Mouse (Mus musculus): Measurements from ENCODE around the gene Igfbp2. TPM values are rescaled to one million over a fixed set of nuclear protein-coding genes. Genes with fewer than 3 reads are reported as not detected.

Gene Igfbp2
- total RNA-seq (2021), result 10 to 100 TPM; 71.2 to 74.0 TPM
- long read RNA-seq, experiment 1, transcript Igfbp2-201 (4 exons, 1,307 nt), result major isoform, 49 of 52 reads
- long read RNA-seq, experiment 1, partial matches to known transcripts, result 0 of 52 reads
- long read RNA-seq, experiment 1, other reads (novel, unspliced or antisense), result 3 of 52 reads
- long read RNA-seq, experiment 2, transcript Igfbp2-201 (4 exons, 1,307 nt), result major isoform, 46 of 47 reads
- long read RNA-seq, experiment 2, partial matches to known transcripts, result 0 of 47 reads
- long read RNA-seq, experiment 2, other reads (novel, unspliced or antisense), result 1 of 47 reads

- peak within 1 kb of the TSS; percentile 50 for H3K4me3 ChIP-seq
- H3K27ac ChIP-seq, result 0 out of 2 replicates have a peak within 1 kb of the TSS, but pooled peaks have one; percentile 24
- TF ChIP-seq CTCF (IDR thresholded peaks at IDR 0.05), result no peak
- DNase-seq (ENCODE audit: extremely low spot score in 1 of 2, low spot score in 2 of 2), result peak; percentile 24 to 40
- intact Hi-C loops (cut with DNase I), result loop anchor here (2.0 to 10.0 kb wide), 2 partner anchors 31 to 109 kb away; partner anchors contain the start of gene Rpl37a
These were observed at the start of gene Igfbp2 for GRCm38 (mm10) chr1:72823751-72824706. Gene Igfbp2 (plus strand): TSS chr1:72824503.

DNA sequence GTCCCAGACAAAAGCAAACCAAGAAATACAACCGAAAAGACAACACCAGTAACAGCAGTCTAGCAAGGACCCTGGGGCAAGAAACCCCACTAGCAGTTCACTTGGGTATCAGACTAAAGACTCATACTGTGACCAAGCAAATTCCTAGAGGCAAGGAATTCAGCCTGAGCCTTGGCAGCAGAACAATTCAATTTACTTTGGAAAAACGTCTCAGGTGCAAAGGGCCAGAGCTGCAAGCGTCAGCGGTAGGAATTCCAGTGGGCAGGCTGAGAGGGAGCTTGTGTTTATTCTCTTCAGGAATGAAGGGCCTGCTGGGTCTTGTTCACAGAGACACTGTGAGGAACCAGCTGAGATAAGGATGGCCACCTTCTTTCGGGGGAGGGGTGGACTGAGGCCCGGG is 45.5 kb upstream of the Igfbp2 start:
- no peak for TF ChIP-seq CTCF (IDR thresholded peaks at IDR 0.05)
- no peak overlapping the region for H3K4me3 ChIP-seq
- no peak overlapping the region for H3K27ac ChIP-seq
- no peak for DNase-seq (ENCODE audit: extremely low spot score in 1 of 2, low spot score in 2 of 2)
- intact Hi-C loops (cut with DNase I), result no loop called here

DNA sequence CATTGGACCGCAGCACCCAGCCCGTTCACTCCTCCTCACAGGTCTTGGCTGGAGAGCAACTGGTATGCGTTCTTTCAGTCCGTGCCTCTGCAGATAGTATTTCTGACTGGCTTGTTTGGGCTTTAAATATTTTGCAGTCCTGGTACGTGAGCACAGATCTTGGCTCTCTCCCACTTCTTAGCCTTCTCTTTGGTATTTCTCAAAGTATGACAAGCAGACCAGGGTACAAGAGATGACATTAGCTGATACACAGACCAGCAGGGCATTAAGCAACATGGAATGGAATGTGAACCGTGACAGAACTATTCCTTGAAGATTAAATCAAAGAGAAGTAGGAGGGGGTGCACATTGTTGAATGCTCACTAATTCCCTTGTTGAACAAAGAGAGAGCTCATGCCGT is 43.6 kb upstream of the Igfbp2 start:
- DNase-seq (ENCODE audit: extremely low spot score in 1 of 2, low spot score in 2 of 2), result no peak
- intact Hi-C loops (cut with DNase I), result no loop called here
- H3K27ac ChIP-seq, result no peak overlapping the region

DNA sequence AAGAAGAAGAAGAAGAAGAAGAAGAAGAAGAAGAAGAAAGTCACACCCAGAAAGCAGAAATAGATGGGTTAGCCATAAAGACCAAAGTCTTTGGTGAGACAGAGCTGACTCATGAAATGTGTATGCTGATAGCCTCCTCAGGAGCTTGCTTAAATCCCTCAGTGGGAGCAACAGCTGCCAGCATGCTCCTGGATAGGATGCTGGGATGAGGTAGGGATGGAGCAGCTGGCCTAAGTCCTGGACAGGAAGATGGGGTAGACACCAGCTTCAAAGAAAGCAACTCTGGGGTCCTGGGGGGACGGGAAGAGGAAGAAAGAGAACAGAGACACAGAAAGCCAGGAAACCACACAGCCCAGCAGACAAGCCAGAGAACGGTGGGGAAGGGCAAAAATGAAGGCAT is 41.0 kb upstream of the Igfbp2 start:
- no peak for TF ChIP-seq CTCF (IDR thresholded peaks at IDR 0.05)
- intact Hi-C loops (cut with DNase I), result no loop called here
- H3K4me3 ChIP-seq, result no peak overlapping the region
- DNase-seq (ENCODE audit: extremely low spot score in 1 of 2, low spot score in 2 of 2), result no peak
- H3K27ac ChIP-seq, result no peak overlapping the region

More for the DNA sequence above, 43.6 kb upstream of the Igfbp2 start:
- TF ChIP-seq CTCF (IDR thresholded peaks at IDR 0.05), result no peak
- H3K4me3 ChIP-seq, result no peak overlapping the region

DNA sequence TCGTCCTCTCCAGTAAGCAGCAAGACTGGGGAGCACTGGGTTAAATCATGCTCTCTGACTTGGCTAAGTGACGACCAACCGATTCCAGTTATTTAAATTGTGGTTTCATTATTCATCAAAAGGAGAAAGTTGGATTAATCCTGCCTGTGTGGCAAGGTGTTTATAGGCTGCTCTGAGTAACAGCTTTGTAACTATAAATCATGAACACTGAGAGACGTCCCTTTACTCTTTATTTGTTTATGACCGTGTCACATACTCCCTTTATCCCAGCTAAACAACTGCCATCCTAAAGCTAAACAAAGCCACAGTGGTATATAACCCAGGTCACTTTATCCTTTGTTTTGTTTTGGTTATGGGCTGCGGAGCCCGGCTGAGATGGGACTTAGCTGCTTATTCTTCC is 40.3 kb upstream of the Igfbp2 start:
- intact Hi-C loops (cut with DNase I), result no loop called here
- DNase-seq (ENCODE audit: extremely low spot score in 1 of 2, low spot score in 2 of 2), result no peak
- TF ChIP-seq CTCF (IDR thresholded peaks at IDR 0.05), result no peak
- no peak overlapping the region for H3K4me3 ChIP-seq
- no peak overlapping the region for H3K27ac ChIP-seq

- Histone ChIP-seq H3K27ac (no peak overlapping the region), H3K4me3 (no peak overlapping the region)
- intact Hi-C loops (cut with DNase I), result no loop called here
- no peak for DNase-seq (ENCODE audit: extremely low spot score in 1 of 2, low spot score in 2 of 2)
- TF ChIP-seq CTCF (IDR thresholded peaks at IDR 0.05), result no peak
These were observed 33.6 kb upstream of the Igfbp2 start for GRCm38 (mm10) chr1:72790670-72791069.

DNA sequence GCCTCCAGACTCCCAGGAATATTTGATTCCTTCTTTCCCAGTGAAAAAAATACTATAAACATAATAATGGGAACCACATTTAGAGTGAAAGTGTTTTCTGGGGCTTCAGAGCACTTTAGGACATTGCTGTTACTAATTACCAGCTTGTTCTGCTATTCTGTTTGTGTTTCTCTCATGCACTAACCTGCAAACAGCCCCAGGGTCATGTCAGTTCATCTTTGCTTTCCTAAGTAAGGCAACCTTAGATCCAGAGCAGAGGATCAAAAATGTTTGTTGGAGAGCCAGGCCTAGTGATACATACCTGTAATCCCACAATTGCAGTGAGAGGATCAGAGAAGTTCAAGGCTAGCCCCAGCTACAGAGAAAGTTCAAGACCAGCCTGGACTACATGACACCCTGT is 32.6 kb upstream of the Igfbp2 start:
- H3K27ac ChIP-seq, result no peak overlapping the region
- no peak for TF ChIP-seq CTCF (IDR thresholded peaks at IDR 0.05)
- H3K4me3 ChIP-seq, result no peak overlapping the region
- intact Hi-C loops (cut with DNase I), result no loop called here
- no peak for DNase-seq (ENCODE audit: extremely low spot score in 1 of 2, low spot score in 2 of 2)

- intact Hi-C loops (cut with DNase I), result no loop called here
- no peak for TF ChIP-seq CTCF (IDR thresholded peaks at IDR 0.05)
These were observed 32.0 kb upstream of the Igfbp2 start for GRCm38 (mm10) chr1:72792262-72792661.

DNA sequence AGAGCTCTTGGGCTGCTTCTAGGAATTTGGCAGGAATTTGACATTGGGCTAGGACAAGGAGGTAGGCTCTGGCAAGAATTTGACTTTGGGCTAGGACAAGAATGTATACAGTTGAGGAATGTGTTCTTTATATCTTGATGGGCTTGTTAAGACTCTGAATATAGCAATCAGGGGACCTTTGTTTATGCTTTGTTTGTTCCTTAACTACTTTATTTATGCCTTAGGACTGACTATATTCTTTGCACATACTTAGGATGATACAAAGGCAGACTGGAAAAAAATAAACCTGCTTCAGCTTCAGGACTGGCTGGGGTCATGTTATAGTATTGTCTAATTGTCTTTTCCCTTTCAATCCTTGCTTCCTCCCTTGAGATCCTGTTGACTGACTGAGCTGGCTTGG is 31.1 kb upstream of the Igfbp2 start:
- H3K27ac ChIP-seq, result no peak overlapping the region
- TF ChIP-seq CTCF (IDR thresholded peaks at IDR 0.05), result no peak
- intact Hi-C loops (cut with DNase I), result no loop called here
- no peak overlapping the region for H3K4me3 ChIP-seq
- DNase-seq (ENCODE audit: extremely low spot score in 1 of 2, low spot score in 2 of 2), result no peak

More at GRCm38 (mm10) chr1:72792262-72792661, 32.0 kb upstream of the Igfbp2 start:
- Histone ChIP-seq H3K27ac (no peak overlapping the region), H3K4me3 (no peak overlapping the region)
- no peak for DNase-seq (ENCODE audit: extremely low spot score in 1 of 2, low spot score in 2 of 2)

DNA sequence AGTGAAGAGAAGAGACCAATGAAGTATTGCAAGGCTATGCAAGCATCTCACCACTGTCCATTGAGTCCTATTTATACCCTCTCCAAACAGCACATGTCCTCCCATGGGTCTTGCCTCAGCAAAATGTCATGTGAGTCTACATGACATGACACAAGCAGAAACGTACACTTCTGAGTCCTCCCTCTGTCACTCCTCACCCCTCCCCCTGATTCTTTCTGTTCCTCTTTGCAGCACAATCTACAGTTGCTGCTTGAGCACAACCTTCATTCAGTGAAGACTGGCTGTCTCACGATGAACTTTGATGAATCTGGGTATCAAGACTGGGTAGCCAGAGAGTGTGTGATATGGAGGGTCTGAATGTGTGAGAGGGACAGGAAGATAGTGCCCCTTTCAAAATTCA is 28.2 kb upstream of the Igfbp2 start:
- intact Hi-C loops (cut with DNase I), result no loop called here
- DNase-seq (ENCODE audit: extremely low spot score in 1 of 2, low spot score in 2 of 2), result no peak
- H3K4me3 ChIP-seq, result no peak overlapping the region
- H3K27ac ChIP-seq, result no peak overlapping the region
- no peak for TF ChIP-seq CTCF (IDR thresholded peaks at IDR 0.05)

GRCm38 (mm10) chr1:72797102-72797665 is 27.1 kb upstream of the Igfbp2 start:
- intact Hi-C loops (cut with DNase I), result no loop called here
- TF ChIP-seq CTCF (IDR thresholded peaks at IDR 0.05), result no peak
- Histone ChIP-seq H3K4me3 (no peak overlapping the region), H3K27ac (no peak overlapping the region)
- no peak for DNase-seq (ENCODE audit: extremely low spot score in 1 of 2, low spot score in 2 of 2)

DNA sequence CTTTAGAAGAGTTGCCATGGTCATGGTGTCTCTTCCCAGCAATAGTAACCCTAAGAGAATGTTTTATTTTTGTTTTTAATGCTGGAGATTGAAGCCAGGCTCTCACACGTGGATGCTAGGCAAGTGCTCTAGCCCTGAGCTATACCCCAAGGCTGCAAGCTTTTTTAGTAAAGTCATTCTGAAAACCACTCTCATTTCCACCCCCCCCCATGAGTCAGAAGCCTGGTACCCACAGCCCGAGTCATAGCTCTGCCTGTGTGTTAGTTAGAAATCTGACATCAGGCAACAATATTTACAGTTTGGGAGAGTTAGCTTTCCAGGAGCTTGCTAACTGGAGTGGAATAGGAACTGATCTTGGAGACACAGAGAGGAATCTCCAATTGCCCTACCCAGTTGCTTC is 25.9 kb upstream of the Igfbp2 start:
- DNase-seq (ENCODE audit: extremely low spot score in 1 of 2, low spot score in 2 of 2), result no peak
- no peak overlapping the region for H3K27ac ChIP-seq
- intact Hi-C loops (cut with DNase I), result no loop called here
- TF ChIP-seq CTCF (IDR thresholded peaks at IDR 0.05), result no peak
- H3K4me3 ChIP-seq, result no peak overlapping the region
